Mouse (Mus musculus) monocyte, adult 59 days (primary cell): Measurements from ENCODE around the gene Inhbc. TPM values are rescaled to one million over a fixed set of nuclear protein-coding genes. Genes with fewer than 3 reads are reported as not detected.

ENCODE experiments used
- total RNA-seq, 2 experiments: library from RNA; stranded (reverse); gene quantifications; one replicate each; pipeline ENCODE4 v1.2.4; 2023

Inhbc gene
- total RNA-seq, result not detected

GRCm38 (mm10) chr10:127369834-127370820, at the start of gene Inhbc:
TSS of gene Inhbc (minus strand) at chr10:127370431.

GRCm38 (mm10) chr10:127380251-127380691, 10.0 kb upstream of the Inhbc start, which contains the start of gene R3hdm2:
TSS of gene R3hdm2 (plus strand) at chr10:127380327.

DNA sequence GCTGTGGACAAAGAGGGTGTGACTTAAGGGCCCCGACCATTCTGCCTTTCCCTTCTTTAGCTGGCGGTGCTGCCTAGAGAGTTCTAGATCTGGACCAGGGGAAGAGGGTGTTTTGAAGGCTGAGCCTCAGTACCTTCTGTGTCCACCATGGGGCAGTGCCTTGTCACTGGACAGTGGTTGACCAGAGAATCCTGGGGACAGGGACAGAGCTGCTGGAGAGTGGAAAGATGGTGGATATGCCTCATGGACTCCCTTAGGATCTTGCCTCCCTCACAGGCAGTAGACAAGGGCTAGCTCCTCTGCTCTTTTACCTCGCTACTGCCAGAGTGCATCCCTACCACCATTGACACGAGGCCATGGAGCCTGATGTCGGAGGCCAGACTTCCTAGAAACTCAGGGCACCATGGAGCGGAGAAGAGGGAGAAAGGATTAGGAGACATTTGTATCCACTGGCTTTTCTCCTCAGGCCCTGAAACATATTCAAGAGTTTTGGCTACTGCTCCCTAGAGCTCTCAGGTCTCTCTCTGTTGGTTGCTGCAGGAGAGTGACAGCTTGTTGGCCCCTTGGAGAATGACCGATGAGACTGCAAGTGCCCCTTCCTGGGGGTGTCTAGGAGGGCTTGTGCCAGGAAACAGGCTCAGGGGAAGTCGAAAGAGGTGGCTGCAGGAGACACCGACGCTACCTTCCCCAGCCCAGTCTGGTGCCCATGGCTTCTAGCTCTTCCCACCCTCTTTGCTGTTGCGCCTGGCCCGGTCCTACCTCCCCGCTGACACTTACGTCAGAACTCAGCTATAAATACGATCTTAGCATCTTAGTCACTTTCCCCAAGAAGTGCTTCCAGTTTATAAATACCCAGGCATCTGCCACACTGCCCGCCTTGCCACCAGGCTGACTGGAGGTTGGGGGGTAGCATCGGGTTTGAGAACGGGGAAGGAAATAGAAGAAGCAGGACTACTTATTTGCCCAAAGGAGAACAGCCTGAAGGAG, 16.0 kb downstream of the Inhbc start, which contains the start of gene Inhbe:
Inhbe (minus strand) TSS at position 503 of the 987 bp plus-strand sequence.

GRCm38 (mm10) chr10:127341891-127342639, 28.2 kb downstream of the Inhbc start, which contains the start of gene Gli1:
TSS of gene Gli1 (minus strand) at chr10:127341974.

GRCm38 (mm10) chr10:127321621-127322020, 48.6 kb downstream of the Inhbc start, which contains the start of gene Arhgap9:
TSS of gene Arhgap9 (plus strand) at chr10:127321964.

GRCm38 (mm10) chr10:127311476-127312355, 58.5 kb downstream of the Inhbc start, which contains the start of gene Mars:
TSS of gene Mars (minus strand) at chr10:127311786.

Other genes with a start within 250 kb of the Inhbc start
- 100 to 1,000 TPM; 136 to 140 TPM for gene Os9, start 249.3 kb downstream of the Inhbc start, total RNA-seq
- gene B4galnt1, start 205.2 kb downstream of the Inhbc start, total RNA-seq, result 100 to 1,000 TPM; 257 to 262 TPM
- gene Slc26a10, start 189.8 kb downstream of the Inhbc start, total RNA-seq, result not detected
- under 1 TPM in 1 of 2 experiments, not detected in 1; 0.55 TPM for gene Arhgef25, start 180.3 kb downstream of the Inhbc start, total RNA-seq
- 10 to 100 TPM; 24.6 to 28.6 TPM for gene Dtx3, start 174.7 kb downstream of the Inhbc start, total RNA-seq
- gene Pip4k2c, start 158.8 kb downstream of the Inhbc start, total RNA-seq, result 10 to 100 TPM; 20.6 to 21.1 TPM
- gene Kif5a, start 107.1 kb downstream of the Inhbc start, total RNA-seq, result 1 to 10 TPM; 2.4 to 3.3 TPM
- gene Dctn2, start 104.1 kb downstream of the Inhbc start, total RNA-seq, result 100 to 1,000 TPM; 111 to 113 TPM
- 100 to 1,000 TPM; 116 to 118 TPM for gene Mbd6, start 81.4 kb downstream of the Inhbc start, total RNA-seq
- 10 to 100 TPM; 37.6 to 42.2 TPM for gene Mars, start 58.6 kb downstream of the Inhbc start, total RNA-seq
- 100 to 1,000 TPM; 216 to 240 TPM for gene Arhgap9, start 48.5 kb downstream of the Inhbc start, total RNA-seq
- under 1 TPM in 1 of 2 experiments, not detected in 1; 0.66 TPM for gene Gli1, start 28.5 kb downstream of the Inhbc start, total RNA-seq
- not detected for gene Inhbe, start 16.0 kb downstream of the Inhbc start, total RNA-seq
- 100 to 1,000 TPM in 1 of 2 experiments, 10 to 100 TPM in 1; 98.4 to 116 TPM for gene R3hdm2, start 9.9 kb upstream of the Inhbc start, total RNA-seq
- gene Stac3, start 131.3 kb upstream of the Inhbc start, total RNA-seq, result 1 to 10 TPM; 1.0 to 3.7 TPM
- not detected for gene Ndufa4l2, start 144.5 kb upstream of the Inhbc start, total RNA-seq
- gene Shmt2, start 152.0 kb upstream of the Inhbc start, total RNA-seq, result 10 to 100 TPM; 12.1 to 12.7 TPM
- not detected for gene Nxph4, start 164.1 kb upstream of the Inhbc start, total RNA-seq